28 mouse cellular contexts compared by ENCODE assay signal in the genomic region with DNA sequence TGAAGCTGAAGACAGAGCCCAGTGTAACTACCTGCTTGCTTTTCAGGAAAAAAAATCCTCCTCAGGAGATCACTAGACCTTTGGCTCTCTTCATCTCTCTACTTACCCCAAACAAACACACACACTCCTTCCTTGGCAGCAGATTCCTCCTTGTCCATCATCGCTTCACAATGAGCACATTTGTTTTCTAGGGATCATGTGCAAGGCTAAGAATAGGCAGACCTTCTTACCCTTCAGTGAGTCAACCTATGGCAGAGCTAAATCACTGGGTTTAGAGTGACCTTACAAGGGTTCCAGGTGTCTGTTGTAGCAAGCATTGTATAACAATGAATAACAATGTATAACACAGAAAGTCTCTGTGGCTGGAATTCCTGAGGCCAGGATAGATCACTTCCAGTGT. TPM values are rescaled to one million over a fixed set of nuclear protein-coding genes. Genes with fewer than 3 reads are reported as not detected.
A peak's percentile ranks its signal among the peaks of the same experiment; 100 is the strongest.
DNase-seq lines count a peak whose midpoint lies in the region; ATAC-seq and TF ChIP-seq lines count a peak whose summit lies in the region.
"Had no signal": no experiment of that assay in that cellular context is flagged by ENCODE, and none has a peak within 500 bp of the region (broad histone marks: within the 10 kb centered on the region; RNA-seq: fewer than 3 reads in every experiment).

No protein-coding gene starts in this region.

- TF ChIP-seq CTCF in embryonic fibroblast, embryonic 13.5 days (IDR thresholded peaks at IDR 0.05; ENCODE audit: borderline replicate concordance, insufficient read depth, low read length) = no peak

- H3K27me3 ChIP-seq in heart, embryonic 12.5 days (replicated peaks) = no peaks in the 10 kb centered on the region
- no peaks in the 10 kb centered on the region for H3K27me3 ChIP-seq in limb, embryonic 15.5 days
- 0 out of 2 replicates have a peak, but pooled peaks cover 3% of the 10 kb centered on the region for H3K27me3 ChIP-seq in kidney, embryonic 15.5 days

- intact Hi-C loops in heart, postnatal 14 days (cut with DNase I) = no loop called here

- no peak for DNase-seq in heart, postnatal 14 days
- peak; percentile 39 for DNase-seq in R1 (ENCODE audit: low read depth, low spot score)
- no peak for DNase-seq in lung, adult 18-20 months
- no peak for DNase-seq in layer of hippocampus, adult 8-10 months (ENCODE audit: low spot score in 2 of 2)
- DNase-seq: adrenal gland, postnatal 36 days; cerebellum, adult 9-10 months; gastrocnemius, postnatal 36 days; kidney, adult 18-20 months; kidney, postnatal 10 days; liver, embryonic 13.5 days; lung, postnatal 36 days; right cerebral cortex, postnatal 4 days had no signal

- H3K9ac ChIP-seq in heart, embryonic 12.5 days = no peak overlapping the region
- H3K9ac ChIP-seq in limb, embryonic 15.5 days = no peak overlapping the region
- H3K9ac ChIP-seq in kidney, embryonic 15.5 days = no peak overlapping the region
- H3K9ac ChIP-seq: hindbrain, embryonic 14.5 days; liver, embryonic 13.5 days; lung, embryonic 14.5 days; midbrain, embryonic 13.5 days; neural tube, embryonic 12.5 days had no signal

- no peak for ATAC-seq in heart, embryonic 12.5 days (ENCODE audit: insufficient number of reproducible peaks, low FRiP score)
- ATAC-seq in limb, embryonic 15.5 days (ENCODE audit: insufficient number of reproducible peaks, low FRiP score, low TSS enrichment, low read depth) = no peak
- no peak for ATAC-seq in kidney, embryonic 15.5 days (replicated peaks; ENCODE audit: low FRiP score)
- ATAC-seq: inflammation-experienced regulatory T-cells, adult 6 months; midbrain, embryonic 13.5 days had no signal

- 76% methylated on average over 1 of the region's 1 CpGs for WGBS in heart, embryonic 12.5 days
- WGBS in limb, embryonic 15.5 days = 88% methylated on average over 1 of the region's 1 CpGs
- WGBS in kidney, embryonic 15.5 days = 68% methylated on average over 1 of the region's 1 CpGs

- no peaks in the 10 kb centered on the region for H3K9me3 ChIP-seq in heart, embryonic 12.5 days (replicated peaks)
- no peaks in the 10 kb centered on the region for H3K9me3 ChIP-seq in limb, embryonic 15.5 days
- no peaks in the 10 kb centered on the region for H3K9me3 ChIP-seq in kidney, embryonic 15.5 days (replicated peaks)
- H3K9me3 ChIP-seq: liver, embryonic 13.5 days; megakaryocyte, embryonic 14.5 days; midbrain, embryonic 13.5 days; neural tube, embryonic 12.5 days had no signal

- peaks cover 49% of the 10 kb centered on the region for H3K4me1 ChIP-seq in heart, embryonic 12.5 days (replicated peaks)
- H3K4me1 ChIP-seq in embryonic fibroblast, embryonic 13.5 days (ENCODE audit: control insufficient read depth, insufficient read depth, low read length) = peaks cover 36% of the 10 kb centered on the region
- H3K4me1 ChIP-seq in limb, embryonic 15.5 days = peaks cover 31% of the 10 kb centered on the region
- H3K4me1 ChIP-seq in kidney, embryonic 15.5 days = peaks cover 25% of the 10 kb centered on the region

- TF ChIP-seq POLR2A in embryonic fibroblast, embryonic 13.5 days (IDR thresholded peaks at IDR 0.05; ENCODE audit: low read depth, low read length) = no peak

- H3K4me2 ChIP-seq in heart, embryonic 12.5 days = no peak overlapping the region
- H3K4me2 ChIP-seq in limb, embryonic 15.5 days = no peak overlapping the region
- H3K4me2 ChIP-seq in kidney, embryonic 15.5 days = no peak overlapping the region
- H3K4me2 ChIP-seq: hindbrain, embryonic 14.5 days; liver, embryonic 13.5 days; lung, embryonic 14.5 days; midbrain, embryonic 13.5 days; neural tube, embryonic 12.5 days had no signal

- no peak overlapping the region for H3K4me3 ChIP-seq in heart, embryonic 12.5 days
- H3K4me3 ChIP-seq in embryonic fibroblast, embryonic 13.5 days (ENCODE audit: insufficient read depth, low read length) = no peak overlapping the region
- H3K4me3 ChIP-seq in limb, embryonic 15.5 days = no peak overlapping the region
- no peak overlapping the region for H3K4me3 ChIP-seq in kidney, embryonic 15.5 days (replicated peaks)
- H3K4me3 ChIP-seq: liver, embryonic 13.5 days; megakaryocyte, embryonic 14.5 days; midbrain, embryonic 13.5 days; neural tube, embryonic 12.5 days had no signal

- H3K36me3 ChIP-seq in heart, embryonic 12.5 days = no peaks in the 10 kb centered on the region
- no peaks in the 10 kb centered on the region for H3K36me3 ChIP-seq in limb, embryonic 15.5 days
- H3K36me3 ChIP-seq in kidney, embryonic 15.5 days = no peaks in the 10 kb centered on the region
- H3K36me3 ChIP-seq: liver, embryonic 13.5 days; midbrain, embryonic 13.5 days; neural tube, embryonic 12.5 days had no signal

- peak overlapping the region; percentile 38; the same call in 1 of the 2 replicates for H3K27ac ChIP-seq in heart, embryonic 12.5 days (ENCODE audit: poor library complexity, severe bottlenecking)
- H3K27ac ChIP-seq in embryonic fibroblast, embryonic 13.5 days (ENCODE audit: insufficient read depth, low read length) = peak overlapping the region; percentile 71
- peak overlapping the region; percentile 69; the same call in 1 of the 2 replicates for H3K27ac ChIP-seq in limb, embryonic 15.5 days
- no peak overlapping the region for H3K27ac ChIP-seq in kidney, embryonic 15.5 days
- H3K27ac ChIP-seq: hindbrain, embryonic 14.5 days; liver, embryonic 13.5 days; midbrain, embryonic 13.5 days; neural tube, embryonic 12.5 days had no signal

RNA-seq across cellular contexts. Expression of gene Itga5, which starts 5.2 kb away (rescaled TPM):
- polyA plus RNA-seq in heart, embryonic 12.5 days (2016; fragmentation: Nextera tagmentation; extraction: Ambion mirVana) = 111 and 115 TPM in 2 replicates
- 10 to 100 TPM; 61.1 to 70.4 TPM for total RNA-seq in heart, postnatal 14 days (2021)
- 161 and 346 TPM in 2 replicates for polyA plus RNA-seq in embryonic fibroblast, embryonic 13.5 days (2011; ENCODE audit: insufficient read length, low read depth, missing spikeins)
- polyA plus RNA-seq in limb, embryonic 15.5 days (2015; fragmentation: Nextera tagmentation; extraction: Ambion mirVana) = 62.0 and 64.9 TPM in 2 replicates
- 32.8 and 41.3 TPM in 2 replicates for polyA plus RNA-seq in kidney, embryonic 15.5 days (2015; fragmentation: Nextera tagmentation; extraction: Ambion mirVana)
- 1 to 10 TPM; 1.8 to 4.8 (median 2.9) TPM for total RNA-seq in layer of hippocampus, adult 8-10 months (2022)

RNA-seq across cellular contexts. Expression of gene Zfp385a, which starts 31.8 kb away (rescaled TPM):
- polyA plus RNA-seq in heart, embryonic 12.5 days (2016; fragmentation: Nextera tagmentation; extraction: Ambion mirVana) = 9.2 and 10.3 TPM in 2 replicates
- total RNA-seq in heart, postnatal 14 days (2021) = 10 to 100 TPM; 16.6 to 18.4 TPM
- polyA plus RNA-seq in embryonic fibroblast, embryonic 13.5 days (2011; ENCODE audit: insufficient read length, low read depth, missing spikeins) = 25.0 and 27.6 TPM in 2 replicates
- 17.1 and 19.4 TPM in 2 replicates for polyA plus RNA-seq in limb, embryonic 15.5 days (2015; fragmentation: Nextera tagmentation; extraction: Ambion mirVana)
- polyA plus RNA-seq in kidney, embryonic 15.5 days (2015; fragmentation: Nextera tagmentation; extraction: Ambion mirVana) = 12.5 and 14.4 TPM in 2 replicates
- total RNA-seq in layer of hippocampus, adult 8-10 months (2022) = 10 to 100 TPM; 37.9 to 55.5 (median 47.0) TPM
- polyA plus RNA-seq: inflammation-experienced regulatory T-cells, adult 6 months had no signal

RNA-seq across cellular contexts. Expression of gene Gtsf1, which starts 58.5 kb away (rescaled TPM):
- 59.5 and 62.3 TPM in 2 replicates for polyA plus RNA-seq in heart, embryonic 12.5 days (2016; fragmentation: Nextera tagmentation; extraction: Ambion mirVana)
- under 1 TPM in 1 of 2 experiments, not detected in 1; 0.34 TPM for total RNA-seq in heart, postnatal 14 days (2021)
- not detected in 2 replicates for polyA plus RNA-seq in embryonic fibroblast, embryonic 13.5 days (2011; ENCODE audit: insufficient read length, low read depth, missing spikeins)
- polyA plus RNA-seq in limb, embryonic 15.5 days (2015; fragmentation: Nextera tagmentation; extraction: Ambion mirVana) = not detected in 2 replicates
- polyA plus RNA-seq in kidney, embryonic 15.5 days (2015; fragmentation: Nextera tagmentation; extraction: Ambion mirVana) = not detected in 2 replicates
- not detected for total RNA-seq in layer of hippocampus, adult 8-10 months (2022)
- total RNA-seq: adrenal gland, adult 18-20 months; adrenal gland, postnatal 36 days; gastrocnemius, postnatal 36 days; heart, postnatal 36 days; layer of hippocampus, postnatal 25 days; monocyte, adult 5-6 weeks had no signal
- polyA plus RNA-seq: forebrain, embryonic 11.5 days; hindbrain, embryonic 14.5 days; limb, embryonic 11.5 days; liver, embryonic 13.5 days; lung, embryonic 14.5 days; midbrain, embryonic 13.5 days; neural tube, embryonic 12.5 days had no signal

Comparison
In these comparisons a context has a peak if more than half of its experiments do, and no peak if none do; other contexts are left out.
1. RNA of gene Gtsf1, which starts 58.5 kb away (polyA plus RNA-seq): 59.5 to 62.3 TPM in heart, embryonic 12.5 days; not detected in embryonic fibroblast, embryonic 13.5 days, not detected in limb, embryonic 15.5 days and not detected in kidney, embryonic 15.5 days; every median in the first group is over 10 times any median in the second.